Mouse (Mus musculus) CH12.LX (cell line): ENCODE data around the gene Saal1. TPM values are rescaled to one million over a fixed set of nuclear protein-coding genes. Genes with fewer than 3 reads are reported as not detected.
"Not testable (repeated sequence)": the region's sequence is repeated elsewhere in the genome, so short reads cannot be mapped to it uniquely, and the experiment has no call there.

Source experiments
- DNase-seq: peaks from one replicate; pipeline ENCODE4 v3.0.0-alpha.2; 2013; ENCODE audit errors: extremely low read depth
- H3K27ac ChIP-seq: 2 replicates; pipeline ENCODE4 v1.5.1; 2012; ENCODE audit warnings: low read depth, mild to moderate bottlenecking, control low read depth, moderate library complexity; ENCODE audit not compliant: insufficient read depth
- H3K27me3 ChIP-seq: replicated peaks from 2 replicates; pipeline ENCODE3; 2012; ENCODE audit warnings: inconsistent platforms
- H3K36me3 ChIP-seq, 2 experiments: replicated peaks in 1 of 2; 2 replicates each; pipeline versions ENCODE3 to v1.6.1; 2012; ENCODE audit warnings: inconsistent platforms in 1 of 2, low read length in 1 of 2, mild to moderate bottlenecking in 1 of 2, mixed read lengths in 1 of 2, moderate library complexity in 1 of 2; ENCODE audit not compliant: control insufficient read depth in 1 of 2, insufficient read depth in 1 of 2
- H3K4me1 ChIP-seq, 2 experiments: 2 replicates each; pipeline ENCODE4 v1.6.1; 2012; ENCODE audit warnings: inconsistent platforms in 1 of 2, moderate library complexity in 1 of 2; ENCODE audit not compliant: insufficient read depth in 2 of 2, control insufficient read depth in 1 of 2
- H3K4me2 ChIP-seq: 2 replicates; pipeline ENCODE4 v1.6.1; 2012; ENCODE audit warnings: low read depth, mild to moderate bottlenecking, control low read depth; ENCODE audit not compliant: poor library complexity, insufficient read depth, severe bottlenecking
- H3K4me3 ChIP-seq, 3 experiments: fragments of 150-350 bp in 1 of 3; sonication (generic) in 1 of 3; replicated peaks in 1 of 3; 2 replicates each; pipeline versions ENCODE3 to v1.5.1; 2011 to 2012; ENCODE audit warnings: low read depth in 2 of 3, low read length in 2 of 3, mild to moderate bottlenecking in 2 of 3, moderate library complexity in 2 of 3, control low read depth in 1 of 3, improper control_type of control experiment in 1 of 3, inconsistent platforms in 1 of 3, mixed read lengths in 1 of 3; ENCODE audit not compliant: poor library complexity in 1 of 3
- H3K79me2 ChIP-seq: replicated peaks from 2 replicates; pipeline ENCODE4 v1.6.1; 2012; ENCODE audit warnings: mild to moderate bottlenecking, moderate library complexity; ENCODE audit not compliant: control insufficient read depth, poor library complexity, insufficient read depth, severe bottlenecking; ENCODE audit errors: extremely low read depth
- H3K9ac ChIP-seq: 2 replicates; pipeline ENCODE4 v1.6.1; 2012; ENCODE audit warnings: low read depth, mild to moderate bottlenecking, control low read depth, moderate library complexity; ENCODE audit not compliant: insufficient read depth
- H3K9me3 ChIP-seq: replicated peaks from 2 replicates; pipeline ENCODE3; 2012; ENCODE audit warnings: low read length, inconsistent platforms, mixed read lengths
- BHLHE40 ChIP-seq: IDR thresholded peaks from 2 replicates; pipeline ENCODE4 v1.6.1; 2011; ENCODE audit warnings: mild to moderate bottlenecking, low read depth, low read length, improper control_type of control experiment
- CHD2 ChIP-seq: IDR thresholded peaks from 2 replicates; pipeline ENCODE4 v1.6.1; 2011; ENCODE audit warnings: low read length, improper control_type of control experiment
- CTCF ChIP-seq, 2 experiments: IDR thresholded peaks in 1 of 2; conservative IDR thresholded peaks in 1 of 2; 2 replicates each; pipeline ENCODE4 v1.5.1; 2011 to 2012; ENCODE audit warnings: low read depth in 2 of 2, low read length in 2 of 2, improper control_type of control experiment in 1 of 2, inconsistent platforms in 1 of 2, mild to moderate bottlenecking in 1 of 2, moderate library complexity in 1 of 2
- E2F4 ChIP-seq: IDR thresholded peaks from 2 replicates; pipeline ENCODE4 v1.6.1; 2011; ENCODE audit warnings: low read depth, low read length, improper control_type of control experiment; ENCODE audit not compliant: insufficient replicate concordance
- EP300 ChIP-seq: IDR thresholded peaks from 2 replicates; pipeline ENCODE4 v1.6.1; 2011; ENCODE audit warnings: low read length, improper control_type of control experiment
- ETS1 ChIP-seq: conservative IDR thresholded peaks from 2 replicates; pipeline ENCODE4 v1.6.1; 2012; ENCODE audit warnings: low read depth, mild to moderate bottlenecking, inconsistent platforms, low read length, improper control_type of control experiment, moderate library complexity
- HCFC1 ChIP-seq: IDR thresholded peaks from 2 replicates; pipeline ENCODE4 v1.6.1; 2012; ENCODE audit warnings: low read depth, mild to moderate bottlenecking, inconsistent platforms, low read length, improper control_type of control experiment
- IRF4 ChIP-seq: IDR thresholded peaks from 2 replicates; pipeline ENCODE4 v1.6.1; 2014; ENCODE audit warnings: low read depth, mild to moderate bottlenecking, inconsistent platforms, low read length, improper control_type of control experiment
- JUN ChIP-seq: IDR thresholded peaks from 2 replicates; pipeline ENCODE4 v1.6.1; 2011; ENCODE audit warnings: low read depth, mild to moderate bottlenecking, low read length, improper control_type of control experiment, moderate library complexity; ENCODE audit not compliant: insufficient read depth
- JUND ChIP-seq: conservative IDR thresholded peaks from 2 replicates; pipeline ENCODE4 v1.6.1; 2011; ENCODE audit warnings: low read depth, low read length, improper control_type of control experiment
- MAFK ChIP-seq: IDR thresholded peaks from 2 replicates; pipeline ENCODE4 v1.6.1; 2011; ENCODE audit warnings: low read length, improper control_type of control experiment; ENCODE audit not compliant: insufficient replicate concordance
- MEF2A ChIP-seq: IDR thresholded peaks from 2 replicates; pipeline ENCODE4 v1.6.1; 2014; ENCODE audit warnings: low read depth, mild to moderate bottlenecking, inconsistent platforms, low read length, improper control_type of control experiment, borderline replicate concordance
- MXI1 ChIP-seq: IDR thresholded peaks from 2 replicates; pipeline ENCODE4 v1.6.1; 2011; ENCODE audit warnings: mild to moderate bottlenecking, low read depth, low read length, improper control_type of control experiment
- POLR2A ChIP-seq: IDR thresholded peaks from 2 replicates; pipeline ENCODE4 v1.6.1; 2011; ENCODE audit warnings: low read depth, mild to moderate bottlenecking, improper control_type of control experiment, low read length
- POLR2AphosphoS2 ChIP-seq: IDR thresholded peaks from 2 replicates; pipeline ENCODE4 v1.6.1; 2011; ENCODE audit warnings: low read depth, low read length, improper control_type of control experiment
- RCOR1 ChIP-seq: conservative IDR thresholded peaks from 2 replicates; pipeline ENCODE4 v1.6.1; 2012; ENCODE audit warnings: low read depth, mild to moderate bottlenecking, inconsistent platforms, low read length, improper control_type of control experiment
- TBP ChIP-seq: conservative IDR thresholded peaks from 2 replicates; pipeline ENCODE4 v1.6.1; 2011; ENCODE audit warnings: low read depth, low read length, improper control_type of control experiment
- TCF12 ChIP-seq: IDR thresholded peaks from 2 replicates; pipeline ENCODE4 v1.6.1; 2014; ENCODE audit warnings: low read depth, mild to moderate bottlenecking, inconsistent platforms, low read length, improper control_type of control experiment
- USF1 ChIP-seq: IDR thresholded peaks from 2 replicates; pipeline ENCODE4 v1.6.1; 2014; ENCODE audit warnings: low read depth, mild to moderate bottlenecking, inconsistent platforms, low read length, improper control_type of control experiment
- ZC3H11A ChIP-seq: IDR thresholded peaks from 2 replicates; pipeline ENCODE4 v1.6.1; 2012; ENCODE audit warnings: low read depth, mild to moderate bottlenecking, inconsistent platforms, low read length, improper control_type of control experiment
- ZKSCAN1 ChIP-seq: IDR thresholded peaks from 2 replicates; pipeline ENCODE4 v1.6.1; 2012; ENCODE audit warnings: low read depth, inconsistent platforms, low read length, improper control_type of control experiment, borderline replicate concordance
- ZMIZ1 ChIP-seq: IDR thresholded peaks from 2 replicates; pipeline ENCODE4 v1.6.1; 2012; ENCODE audit warnings: low read depth, mild to moderate bottlenecking, inconsistent platforms, low read length, improper control_type of control experiment
- dilution Hi-C: fragments of 300-500 bp; cut with MboI; formaldehyde crosslinking; loops from 2 replicates; pipeline ENCODE4 v1.14.3; 2020; ENCODE audit warnings: low sequenced_read_pairs; ENCODE audit not compliant: extremely low pct_unique_long_range_greater_than_20kb, extremely low pct_ligation_motif_present
- in situ Hi-C: fragments of 300-500 bp; cut with MboI; formaldehyde crosslinking; loops from 3 replicates; pipeline ENCODE4 v1.14.3; 2019; ENCODE audit warnings: low sequenced_read_pairs, low pct_ligation_motif_present, low pct_unique_long_range_greater_than_20kb, mixed read lengths
- polyA plus RNA-seq: library from polyadenylated mRNA; unstranded; fragments of >175 nt; gene quantifications from 2 replicates; pipeline ENCODE4 v1.2.1, GENCODE M21; 2012; ENCODE audit warnings: low read depth; ENCODE audit not compliant: insufficient read length
- total RNA-seq, 2 experiments: library from RNA; depleted of rRNA; stranded (reverse); fragments of 300-350 nt in 1 of 2; fragments of >200 nt in 1 of 2; gene quantifications; 2 replicates each; pipeline ENCODE4 v1.2.3; 2012 to 2014

Gene Saal1
- total and polyA plus RNA-seq, 3 experiments, result 15.2 to 24.5 (median 16.6) TPM

GRCm38 (mm10) chr7:46679044-46679443 lies 31.4 kb downstream of the Saal1 start:
- H3K27ac ChIP-seq, H3K36me3 ChIP-seq, dilution Hi-C loops, in situ Hi-C loops, H3K4me2 ChIP-seq, H3K27me3 ChIP-seq, H3K9ac ChIP-seq, H3K4me3 ChIP-seq, H3K79me2 ChIP-seq, H3K9me3 ChIP-seq: not testable (repeated sequence)
- H3K4me1 ChIP-seq, result peaks cover 4 to 48% of the 10 kb centered on the region in 2 experiments
- peak; percentile 31 for DNase-seq
- 0 out of 2 replicates have a peak, but pooled peaks have one; percentile 19 for TF ChIP-seq TCF12
- TF ChIP-seq ETS1, result peak; percentile 41; the same call in 1 of the 2 replicates
- peak; percentile 77 for TF ChIP-seq BHLHE40

GRCm38 (mm10) chr7:46678417-46678816 lies 32.1 kb downstream of the Saal1 start:
- Histone ChIP-seq H3K4me3 (no peak overlapping the region), H3K9ac (no peak overlapping the region), H3K4me2 (no peak overlapping the region), H3K27me3 (no peaks in the 10 kb centered on the region), H3K36me3 (no peaks in the 10 kb centered on the region), H3K79me2 (no peaks in the 10 kb centered on the region), H3K27ac (no peak overlapping the region), H3K4me1 (peaks cover 4 to 48% of the 10 kb centered on the region in 2 experiments), H3K9me3 (no peaks in the 10 kb centered on the region)
- in situ Hi-C loops (no loop called here), dilution Hi-C loops (no loop called here)
- no peak for DNase-seq
- TF ChIP-seq MXI1 (no peak), ZMIZ1 (no peak), EP300 (no peak), ZC3H11A (no peak), HCFC1 (no peak), MEF2A (no peak), ZKSCAN1 (no peak), JUND (no peak), CTCF (conservative IDR thresholded peaks at IDR 0.05 in 1 of 2, IDR thresholded peaks at IDR 0.05 in 1 of 2; ENCODE audit: low read depth in 2 of 2, low read length in 2 of 2) (no peak), ETS1 (peak; percentile 46; the same call in 1 of the 2 replicates), E2F4 (no peak), BHLHE40 (no peak), TBP (no peak), USF1 (no peak), IRF4 (peak; percentile 16; the same call in 1 of the 2 replicates), POLR2AphosphoS2 (no peak), TCF12 (peak; percentile 34; the same call in 1 of the 2 replicates), POLR2A (no peak), MAFK (no peak), CHD2 (no peak), RCOR1 (no peak), JUN (no peak)
